Mouse (Mus musculus): ENCODE results near the gene Csrp1. TPM values are rescaled to one million over a fixed set of nuclear protein-coding genes. Genes with fewer than 3 reads are reported as not detected.

Csrp1 gene
- polyA plus RNA-seq, 1 experiment from 2014 or later: 178 TPM

Other genes with a start within 250 kb of the Csrp1 start
- 3.3 and 3.5 TPM in 2 replicates for gene Nav1, start 112.8 kb upstream of the Csrp1 start, polyA plus RNA-seq (2015; fragmentation: Nextera tagmentation; extraction: Ambion mirVana)
- 46.0 and 46.5 TPM in 2 replicates for gene Phlda3, start 46.1 kb downstream of the Csrp1 start, polyA plus RNA-seq (2015; fragmentation: Nextera tagmentation; extraction: Ambion mirVana)
- 7.5 and 7.9 TPM in 2 replicates for gene Tnni1, start 59.4 kb downstream of the Csrp1 start, polyA plus RNA-seq (2015; fragmentation: Nextera tagmentation; extraction: Ambion mirVana)
- 12.1 and 12.5 TPM in 2 replicates for gene Lad1, start 98.5 kb downstream of the Csrp1 start, polyA plus RNA-seq (2015; fragmentation: Nextera tagmentation; extraction: Ambion mirVana)
- 3.2 and 3.6 TPM in 2 replicates for gene Tnnt2, start 116.3 kb downstream of the Csrp1 start, polyA plus RNA-seq (2015; fragmentation: Nextera tagmentation; extraction: Ambion mirVana)
- 6.5 and 7.3 TPM in 2 replicates for gene Pkp1, start 199.1 kb downstream of the Csrp1 start, polyA plus RNA-seq (2015; fragmentation: Nextera tagmentation; extraction: Ambion mirVana)